Mouse (Mus musculus): ENCODE measurements around the gene Aprt. TPM values are rescaled to one million over a fixed set of nuclear protein-coding genes. Genes with fewer than 3 reads are reported as not detected.

Aprt gene
- total RNA-seq, 2 experiments from 2014 or later, result 35.7 to 36.9 TPM

- DNase-seq, result no peak
Measured at GRCm38 (mm10) chr8:122531312-122531711, 45.4 kb downstream of the Aprt start.

GRCm38 (mm10) chr8:122529159-122529558, 47.5 kb downstream of the Aprt start:
- no peak for DNase-seq

GRCm38 (mm10) chr8:122527937-122528336, 48.8 kb downstream of the Aprt start:
- DNase-seq, result no peak

GRCm38 (mm10) chr8:122526526-122527170, 50.1 kb downstream of the Aprt start:
- DNase-seq, result no peak

GRCm38 (mm10) chr8:122526084-122526483, 50.6 kb downstream of the Aprt start:
- no peak for DNase-seq

GRCm38 (mm10) chr8:122525004-122525403, 51.7 kb downstream of the Aprt start:
- no peak for DNase-seq

Small RNA genes lying within 50 kb of the gene (microRNA-seq; reads per million reads assigned to microRNA genes)
- gene Mir6396 (ENCODE audit: borderline replicate concordance in 2 of 2), result 0 reads per million in 2 experiments

Other genes with a start within 250 kb of the Aprt start
- not detected for gene Trhr2, start 216.2 kb downstream of the Aprt start, total RNA-seq (2021)
- gene Zc3h18, start 200.3 kb downstream of the Aprt start, total RNA-seq (2021), result 10 to 100 TPM; 18.1 to 21.0 TPM
- not detected for gene Il17c, start 154.9 kb downstream of the Aprt start, total RNA-seq (2021)
- gene Cyba, start 144.0 kb downstream of the Aprt start, total RNA-seq (2021), result 1 to 10 TPM; 7.6 to 8.9 TPM
- gene Mvd, start 133.5 kb downstream of the Aprt start, total RNA-seq (2021), result 1 to 10 TPM; 4.2 to 5.2 TPM
- 10 to 100 TPM in 1 of 2 experiments, 1 to 10 TPM in 1; 5.4 to 11.7 TPM for gene Snai3, start 116.2 kb downstream of the Aprt start, total RNA-seq (2021)
- 10 to 100 TPM; 24.7 to 30.7 TPM for gene Rnf166, start 100.8 kb downstream of the Aprt start, total RNA-seq (2021)
- 1 to 10 TPM; 6.7 to 7.4 TPM for gene Ctu2, start 100.8 kb downstream of the Aprt start, total RNA-seq (2021)
- gene Piezo1, start 25.6 kb downstream of the Aprt start, total RNA-seq (2021), result 10 to 100 TPM; 12.3 to 14.0 TPM
- gene Cdt1, start 8.9 kb downstream of the Aprt start, total RNA-seq (2021), result 1 to 10 TPM in 1 of 2 experiments, under 1 TPM in 1; 0.82 to 1.1 TPM
- gene Galns, start 34.6 kb upstream of the Aprt start, total RNA-seq (2021), result 1 to 10 TPM; 1.3 to 1.8 TPM
- 10 to 100 TPM; 37.9 to 40.3 TPM for gene Trappc2l, start 34.7 kb upstream of the Aprt start, total RNA-seq (2021)
- gene Pabpn1l, start 45.8 kb upstream of the Aprt start, total RNA-seq (2021), result not detected
- gene Cbfa2t3, start 122.2 kb upstream of the Aprt start, total RNA-seq (2021), result 10 to 100 TPM; 19.0 to 27.8 TPM
- 10 to 100 TPM; 12.9 to 13.3 TPM for gene Acsf3, start 198.6 kb upstream of the Aprt start, total RNA-seq (2021)